Mouse (Mus musculus) myocyte (in vitro differentiated cells): ENCODE data around the gene Hhat.

ENCODE experiments used
- E2F4 ChIP-seq: IDR thresholded peaks from one replicate; pipeline ENCODE4 v1.6.1; 2011; ENCODE audit warnings: mild to moderate bottlenecking, control low read depth, moderate library complexity; ENCODE audit not compliant: insufficient read depth
- MAX ChIP-seq: IDR thresholded peaks from one replicate; pipeline ENCODE4 v1.6.1; 2011; ENCODE audit warnings: low read depth, mild to moderate bottlenecking, control low read depth
- MYOD1 ChIP-seq, 3 experiments: IDR thresholded peaks; one replicate each; pipeline ENCODE4 v1.6.1; 2011; ENCODE audit warnings: control low read depth in 2 of 3, low read depth in 2 of 3, mild to moderate bottlenecking in 2 of 3, moderate library complexity in 1 of 3; ENCODE audit not compliant: insufficient read length in 2 of 3, control insufficient read depth in 1 of 3
- POLR2A ChIP-seq: IDR thresholded peaks from one replicate; pipeline ENCODE4 v1.6.1; 2011; ENCODE audit warnings: low read depth, mild to moderate bottlenecking, control low read depth, moderate library complexity; ENCODE audit not compliant: insufficient read length
- POLR2AphosphoS2 ChIP-seq: IDR thresholded peaks from one replicate; pipeline ENCODE4 v1.6.1; 2011; ENCODE audit warnings: low read depth, control low read depth; ENCODE audit not compliant: insufficient read length
- REST ChIP-seq: IDR thresholded peaks from one replicate; pipeline ENCODE4 v1.6.1; 2011; ENCODE audit warnings: mild to moderate bottlenecking, control low read depth, moderate library complexity; ENCODE audit not compliant: insufficient read depth, insufficient read length
- SRF ChIP-seq: IDR thresholded peaks from one replicate; pipeline ENCODE4 v1.6.1; 2011; ENCODE audit warnings: low read depth; ENCODE audit not compliant: control insufficient read depth, insufficient read length
- TCF12 ChIP-seq: IDR thresholded peaks from one replicate; pipeline ENCODE4 v1.6.1; 2011; ENCODE audit warnings: mild to moderate bottlenecking, control low read depth; ENCODE audit not compliant: poor library complexity, insufficient read depth, severe bottlenecking
- TCF3 ChIP-seq: IDR thresholded peaks from one replicate; pipeline ENCODE4 v1.6.1; 2011; ENCODE audit warnings: low read depth, control low read depth; ENCODE audit not compliant: insufficient read length
- USF1 ChIP-seq: IDR thresholded peaks from one replicate; pipeline ENCODE4 v1.6.1; 2011; ENCODE audit warnings: low read depth, mild to moderate bottlenecking, control low read depth, moderate library complexity

DNA sequence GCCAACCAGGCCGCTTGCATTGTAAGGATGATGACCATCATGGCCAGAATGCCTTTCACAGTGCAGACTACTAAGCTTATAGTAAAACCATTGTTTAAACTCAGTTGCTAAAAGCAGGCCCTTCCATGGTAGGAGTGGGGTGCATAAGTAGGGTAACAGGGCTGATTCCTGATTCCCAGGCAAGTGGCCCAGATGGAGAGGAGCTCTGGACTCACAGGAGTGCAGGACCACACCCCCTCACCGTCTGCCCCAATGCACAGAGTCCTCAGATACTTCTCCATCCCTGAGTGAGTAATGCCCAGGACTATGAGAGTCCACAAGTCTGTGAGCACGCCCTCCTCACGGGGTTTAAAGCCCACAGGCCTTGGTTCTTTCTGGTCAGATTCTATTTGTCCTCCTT, 175.6 kb downstream of the Hhat start:
- no peak for TF ChIP-seq POLR2A
- no peak for TF ChIP-seq USF1
- TF ChIP-seq TCF3, result no peak
- no peak for TF ChIP-seq MAX
- no peak for TF ChIP-seq E2F4
- no peak for TF ChIP-seq POLR2AphosphoS2
- TF ChIP-seq REST, result no peak
- TF ChIP-seq SRF, result no peak
- TF ChIP-seq TCF12, result no peak
- no peak for TF ChIP-seq MYOD1 (IDR thresholded peaks at IDR 0.05; ENCODE audit: control insufficient read depth in 1 of 3, insufficient read length in 2 of 3, low read depth in 2 of 3)
